Mouse (Mus musculus) heart, postnatal 0 days (tissue): Measurements from ENCODE around the gene Nrf1.

Experiments used
- CTCF ChIP-seq: IDR thresholded peaks from 2 replicates; pipeline ENCODE4 v1.5.1; 2016; ENCODE audit warnings: antibody characterized with exemption, control low read depth, low read depth
- EP300 ChIP-seq: IDR thresholded peaks from 2 replicates; pipeline ENCODE4 v1.6.1; 2016; ENCODE audit warnings: antibody characterized with exemption, low read depth

GRCm38 (mm10) chr6:30152163-30152562, 104.4 kb downstream of the Nrf1 start:
- no peak for TF ChIP-seq CTCF
- TF ChIP-seq EP300: no peak
